In the genomic region with DNA sequence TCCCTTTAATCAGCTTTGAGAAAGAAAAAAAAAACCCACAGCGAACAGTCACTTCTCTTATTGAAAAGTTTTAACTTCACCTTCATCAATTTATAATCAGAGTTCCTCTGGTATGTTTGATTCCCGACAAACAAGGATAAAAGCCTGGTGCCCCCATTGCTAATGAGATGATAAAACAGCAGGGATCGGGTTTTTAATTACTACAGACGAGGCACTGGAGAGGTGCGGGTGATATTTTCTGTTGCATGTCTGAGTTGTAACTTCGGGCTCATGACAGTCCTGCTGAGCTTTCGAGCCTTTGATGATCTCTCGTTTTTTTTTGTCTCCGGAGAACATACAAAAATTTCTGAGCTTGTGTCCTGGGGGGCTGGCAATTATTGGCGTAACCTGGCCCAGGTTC, we compare ENCODE assay signal across 19 mouse cellular contexts. TPM values are rescaled to one million over a fixed set of nuclear protein-coding genes. Genes with fewer than 3 reads are reported as not detected.
DNase-seq lines count a peak whose midpoint lies in the region; ATAC-seq lines count a peak whose summit lies in the region.
"Had no signal": no experiment of that assay in that cellular context is flagged by ENCODE, and none has a peak within 500 bp of the region (broad histone marks: within the 10 kb centered on the region; RNA-seq: fewer than 3 reads in every experiment).

No protein-coding gene starts in this region.

- peak overlapping the region; percentile 14; the same call in 1 of the 2 replicates for H3K4me3 ChIP-seq in kidney, embryonic 15.5 days (replicated peaks)
- no peak overlapping the region for H3K4me3 ChIP-seq in limb, embryonic 11.5 days (ENCODE audit: low read depth, low read length)
- no peak overlapping the region for H3K4me3 ChIP-seq in neural tube, embryonic 13.5 days
- H3K4me3 ChIP-seq: embryonic facial prominence, embryonic 15.5 days; heart, embryonic 12.5 days had no signal

- no peaks in the 10 kb centered on the region for H3K9me3 ChIP-seq in kidney, embryonic 15.5 days (replicated peaks)
- no peaks in the 10 kb centered on the region for H3K9me3 ChIP-seq in limb, embryonic 11.5 days (ENCODE audit: control insufficient read depth, low read length)
- no peaks in the 10 kb centered on the region for H3K9me3 ChIP-seq in neural tube, embryonic 13.5 days
- H3K9me3 ChIP-seq: embryonic facial prominence, embryonic 15.5 days; heart, embryonic 12.5 days had no signal

- H3K4me2 ChIP-seq in kidney, embryonic 15.5 days = peak overlapping the region; percentile 38
- H3K4me2 ChIP-seq in limb, embryonic 11.5 days (ENCODE audit: low read depth, severe bottlenecking) = peak overlapping the region; percentile 24; the same call in 1 of the 2 replicates
- peak overlapping the region; percentile 41 for H3K4me2 ChIP-seq in neural tube, embryonic 13.5 days
- H3K4me2 ChIP-seq: embryonic facial prominence, embryonic 15.5 days; heart, embryonic 12.5 days had no signal

- no peak for DNase-seq in kidney, adult 18-20 months
- DNase-seq in forelimb bud, embryonic 11.5 days (ENCODE audit: low read depth, low spot score) = peak; percentile 77
- peak; percentile 55 for DNase-seq in limb, embryonic 11.5 days (ENCODE audit: low spot score)
- no peak for DNase-seq in lung, postnatal 4 days
- DNase-seq in embryo, embryonic 10 days (ENCODE audit: low spot score) = no peak
- DNase-seq: adrenal gland, postnatal 14 days; cerebellum, postnatal 10 days; gastrocnemius, postnatal 25 days; kidney, postnatal 36 days; liver, postnatal 0 days; thymus, postnatal 4 days had no signal

- WGBS in kidney, embryonic 15.5 days = 33% methylated on average over 10 of the region's 10 CpGs
- WGBS in limb, embryonic 11.5 days = 21% methylated on average over 10 of the region's 10 CpGs
- WGBS in neural tube, embryonic 13.5 days = 24% methylated on average over 10 of the region's 10 CpGs

- no peak overlapping the region for H3K27ac ChIP-seq in kidney, embryonic 15.5 days
- no peak overlapping the region for H3K27ac ChIP-seq in limb, embryonic 11.5 days (replicated peaks; ENCODE audit: low read depth, low read length)
- no peak overlapping the region for H3K27ac ChIP-seq in neural tube, embryonic 13.5 days (replicated peaks)
- H3K27ac ChIP-seq: embryonic facial prominence, embryonic 15.5 days; stomach, postnatal 0 days had no signal

- peaks cover 10% of the 10 kb centered on the region for H3K27me3 ChIP-seq in kidney, embryonic 15.5 days
- H3K27me3 ChIP-seq in limb, embryonic 11.5 days (ENCODE audit: control insufficient read depth, insufficient read depth, low read length) = no peaks in the 10 kb centered on the region
- H3K27me3 ChIP-seq in neural tube, embryonic 13.5 days = no peaks in the 10 kb centered on the region
- H3K27me3 ChIP-seq: heart, embryonic 12.5 days had no signal

- H3K36me3 ChIP-seq in kidney, embryonic 15.5 days = no peaks in the 10 kb centered on the region
- no peaks in the 10 kb centered on the region for H3K36me3 ChIP-seq in limb, embryonic 11.5 days (ENCODE audit: control insufficient read depth, insufficient read depth, low read length)
- no peaks in the 10 kb centered on the region for H3K36me3 ChIP-seq in neural tube, embryonic 13.5 days
- H3K36me3 ChIP-seq: embryonic facial prominence, embryonic 15.5 days; G1E; heart, embryonic 12.5 days had no signal

- no peak overlapping the region for H3K9ac ChIP-seq in kidney, embryonic 15.5 days
- no peak overlapping the region for H3K9ac ChIP-seq in limb, embryonic 11.5 days (ENCODE audit: low read length)
- H3K9ac ChIP-seq in neural tube, embryonic 13.5 days = no peak overlapping the region
- H3K9ac ChIP-seq: embryonic facial prominence, embryonic 15.5 days; heart, embryonic 12.5 days; liver, postnatal 0 days had no signal

- H3K4me1 ChIP-seq in kidney, embryonic 15.5 days = no peaks in the 10 kb centered on the region
- H3K4me1 ChIP-seq in limb, embryonic 11.5 days (ENCODE audit: control insufficient read depth, insufficient read depth, low read length) = peaks cover 15% of the 10 kb centered on the region
- peaks cover 29% of the 10 kb centered on the region for H3K4me1 ChIP-seq in neural tube, embryonic 13.5 days (replicated peaks)
- H3K4me1 ChIP-seq: embryonic facial prominence, embryonic 15.5 days; heart, embryonic 12.5 days had no signal

- ATAC-seq in kidney, embryonic 15.5 days (replicated peaks; ENCODE audit: low FRiP score) = no peak
- ATAC-seq in limb, embryonic 11.5 days (ENCODE audit: insufficient number of reproducible peaks, low FRiP score, low TSS enrichment, low read depth) = no peak
- ATAC-seq in neural tube, embryonic 13.5 days (ENCODE audit: low read depth) = no peak
- ATAC-seq: forebrain, embryonic 16.5 days; liver, postnatal 0 days had no signal

RNA-seq across cellular contexts. Expression of a gene that starts 5.5 kb away (rescaled TPM):
- not detected in 2 replicates for polyA plus RNA-seq in kidney, embryonic 15.5 days (2015; fragmentation: Nextera tagmentation; extraction: Ambion mirVana)
- polyA plus RNA-seq in limb, embryonic 11.5 days (2014; fragmentation: Nextera tagmentation; extraction: Ambion mirVana) = not detected in 2 replicates
- polyA plus RNA-seq in neural tube, embryonic 13.5 days (2015; fragmentation: Nextera tagmentation; extraction: Ambion mirVana) = 0.07 and 0.14 TPM in 2 replicates
- polyA plus RNA-seq: embryonic facial prominence, embryonic 15.5 days; G1E; heart, embryonic 12.5 days; liver, postnatal 0 days; spleen, adult 2 months; stomach, postnatal 0 days had no signal

Comparison
In these comparisons a context has a peak if more than half of its experiments do, and no peak if none do; other contexts are left out.
1. DNase-seq: peak in forelimb bud, embryonic 11.5 days (single experiment) and limb, embryonic 11.5 days (single experiment); none in kidney, adult 18-20 months (single experiment), lung, postnatal 4 days (0 of 2) and embryo, embryonic 10 days (single experiment).
2. Peak in every context shown above with its lines, with median percentiles within 50 percentile points of each other: H3K4me2 ChIP-seq.